Mouse (Mus musculus) monocyte, adult 5-6 weeks (primary cell): Measurements from ENCODE around the gene Map3k1. TPM values are rescaled to one million over a fixed set of nuclear protein-coding genes. Genes with fewer than 3 reads are reported as not detected.
A peak's percentile ranks its signal among the peaks of the same experiment; 100 is the strongest.

Experiments
- ATAC-seq: fragments of 153-309, 156-312 bp; replicated peaks from 2 replicates; pipeline ENCODE4 v1.8.0; 2017; ENCODE audit warnings: mild to moderate bottlenecking; ENCODE audit not compliant: low TSS enrichment, insufficient number of reproducible peaks, severe bottlenecking, poor library complexity, low FRiP score
- total RNA-seq: library from RNA; stranded (forward); fragments of 200-1000, 200-491, 200-594 nt; gene quantifications from 3 replicates; pipeline ENCODE4 v1.2.3, GENCODE M21; 2017

Map3k1 gene
- total RNA-seq, 1 experiment from 2014 or later: 89.4 TPM

GRCm38 (mm10) chr13:111797021-111797420 is 11.8 kb downstream of the Map3k1 start:
- ATAC-seq: peak; percentile 84

GRCm38 (mm10) chr13:111796191-111796920 is 12.4 kb downstream of the Map3k1 start:
- ATAC-seq: peak; percentile 82

- no peak for ATAC-seq
Measured at GRCm38 (mm10) chr13:111792975-111793287, 15.9 kb downstream of the Map3k1 start.

GRCm38 (mm10) chr13:111792130-111792974 is 16.4 kb downstream of the Map3k1 start:
- ATAC-seq: no peak

- ATAC-seq: no peak
Measured at GRCm38 (mm10) chr13:111791596-111791995, 17.2 kb downstream of the Map3k1 start.

GRCm38 (mm10) chr13:111789420-111790065 is 19.2 kb downstream of the Map3k1 start:
- ATAC-seq: no peak

- no peak for ATAC-seq
Measured at GRCm38 (mm10) chr13:111788882-111789281, 19.9 kb downstream of the Map3k1 start.

GRCm38 (mm10) chr13:111787857-111788619 is 20.8 kb downstream of the Map3k1 start:
- ATAC-seq: peak; percentile 42

GRCm38 (mm10) chr13:111786584-111786983 is 22.2 kb downstream of the Map3k1 start:
- no peak for ATAC-seq

GRCm38 (mm10) chr13:111783451-111783850 is 25.3 kb downstream of the Map3k1 start:
- no peak for ATAC-seq

- no peak for ATAC-seq
Measured at GRCm38 (mm10) chr13:111779471-111779870, 29.3 kb downstream of the Map3k1 start.

GRCm38 (mm10) chr13:111778606-111779005 is 30.2 kb downstream of the Map3k1 start:
- ATAC-seq: peak; percentile 55

- no peak for ATAC-seq
Measured at GRCm38 (mm10) chr13:111777865-111778264, 30.9 kb downstream of the Map3k1 start.

- no peak for ATAC-seq
Measured at GRCm38 (mm10) chr13:111777179-111777578, 31.6 kb downstream of the Map3k1 start.

GRCm38 (mm10) chr13:111772075-111772474 is 36.7 kb downstream of the Map3k1 start:
- no peak for ATAC-seq

- peak; percentile 42 for ATAC-seq
Measured at GRCm38 (mm10) chr13:111771232-111771631, 37.6 kb downstream of the Map3k1 start.

- ATAC-seq: no peak
Measured at GRCm38 (mm10) chr13:111770776-111771175, 38.0 kb downstream of the Map3k1 start.

GRCm38 (mm10) chr13:111762526-111762925 is 46.3 kb downstream of the Map3k1 start:
- ATAC-seq: no peak

GRCm38 (mm10) chr13:111756986-111757385 is 51.8 kb downstream of the Map3k1 start:
- ATAC-seq: no peak
